Mouse (Mus musculus) heart, postnatal 0 days (tissue): ENCODE measurements around the gene Oxsr1. TPM values are rescaled to one million over a fixed set of nuclear protein-coding genes. Genes with fewer than 3 reads are reported as not detected.

Experiments
- ATAC-seq: fragments of 200-750 bp; cut with Nextera tagmentation; 2 replicates; pipeline ENCODE4 v1.8.0; 2017; ENCODE audit warnings: low read depth, moderate number of reproducible peaks, moderate library complexity; ENCODE audit not compliant: insufficient read depth
- DNase-seq: peaks from one replicate; pipeline ENCODE4 v3.0.0-alpha.2; 2016; ENCODE audit warnings: low spot score
- H3K27ac ChIP-seq: fragments of 300-500 bp; sonication (generic); 2 replicates; pipeline ENCODE4 v1.5.1; 2014; ENCODE audit warnings: low read depth, mild to moderate bottlenecking
- H3K27me3 ChIP-seq: fragments of 300-500 bp; sonication (generic); 2 replicates; pipeline ENCODE4 v1.6.1; 2014; ENCODE audit warnings: low read length, mixed read lengths; ENCODE audit not compliant: control insufficient read depth, insufficient read depth
- H3K36me3 ChIP-seq: fragments of 300-500 bp; sonication (generic); replicated peaks from 2 replicates; pipeline ENCODE4 v1.6.1; 2014; ENCODE audit warnings: low read length, mixed read lengths; ENCODE audit not compliant: control insufficient read depth, insufficient read depth
- H3K4me1 ChIP-seq: fragments of 300-500 bp; sonication (generic); 2 replicates; pipeline ENCODE4 v1.6.1; 2014; ENCODE audit warnings: antibody characterized with exemption; ENCODE audit not compliant: control insufficient read depth, insufficient read depth
- H3K4me2 ChIP-seq: fragments of 300-500 bp; sonication (generic); 2 replicates; pipeline ENCODE4 v1.6.1; 2014; ENCODE audit warnings: low read depth, mild to moderate bottlenecking, low read length, moderate library complexity
- H3K4me3 ChIP-seq: fragments of 300-500 bp; sonication (generic); 2 replicates; pipeline ENCODE4 v1.5.1; 2014; ENCODE audit warnings: low read depth, low read length
- H3K9ac ChIP-seq: fragments of 300-500 bp; sonication (generic); replicated peaks from 2 replicates; pipeline ENCODE4 v1.6.1; 2014; ENCODE audit warnings: low read depth, low read length, mixed read lengths
- H3K9me3 ChIP-seq: fragments of 300-500 bp; sonication (generic); replicated peaks from 2 replicates; pipeline ENCODE4 v1.6.1; 2016; ENCODE audit warnings: low read length; ENCODE audit not compliant: control insufficient read depth
- CTCF ChIP-seq: IDR thresholded peaks from 2 replicates; pipeline ENCODE4 v1.5.1; 2016; ENCODE audit warnings: antibody characterized with exemption, control low read depth, low read depth
- EP300 ChIP-seq: IDR thresholded peaks from 2 replicates; pipeline ENCODE4 v1.6.1; 2016; ENCODE audit warnings: antibody characterized with exemption, low read depth
- WGBS: fragments of 180-500 bp; shearing (Covaris S2); extraction: QIAGEN DNeasy Blood & Tissue Kit; methylation state at CpG from one replicate; pipeline ENCODE4 v1.1.7; 2014; 5-methylcytosine and 5-hydroxymethylcytosine counted together
- polyA plus RNA-seq: library from polyadenylated mRNA; unstranded; fragments of >200 nt; fragmentation: Nextera tagmentation; extraction: Ambion mirVana; gene quantifications from 2 replicates; pipeline ENCODE4 v1.2.1, GENCODE M21; 2015
- total RNA-seq: library from RNA; depleted of rRNA; stranded (reverse); fragments of >200 nt; gene quantifications from 2 replicates; pipeline ENCODE4 v1.2.3, GENCODE M21; 2014; ENCODE audit warnings: low replicate concordance

Oxsr1 gene
- total and polyA plus RNA-seq, 2 experiments from 2014 or later, result 6.7 to 28.1 TPM

- H3K4me2 ChIP-seq, result peak within 1 kb of the TSS; percentile 84
- TF ChIP-seq CTCF (no peak), EP300 (no peak)
- ATAC-seq, result peak; percentile 96
- WGBS, result under 1% methylated on average over 68 of the region's 68 CpGs
- peak within 1 kb of the TSS; percentile 62 for H3K9ac ChIP-seq
- peaks cover 14% of the 10 kb centered on the region for H3K4me1 ChIP-seq
- H3K27me3 ChIP-seq, result no peaks in the 10 kb centered on the region
- peak within 1 kb of the TSS; percentile 88 for H3K27ac ChIP-seq
- no peaks in the 10 kb centered on the region for H3K9me3 ChIP-seq
- DNase-seq, result peak; percentile 98
- H3K4me3 ChIP-seq, result peak within 1 kb of the TSS; percentile 89
- peaks cover 47% of the 10 kb centered on the region for H3K36me3 ChIP-seq
Measured at GRCm38 (mm10) chr9:119340909-119341816, 18.9 kb upstream of the Oxsr1 start, which contains the start of gene Myd88. Gene Myd88, minus strand, starts transcription at chr9:119341411.

- Histone ChIP-seq H3K9me3 (no peaks in the 10 kb centered on the region), H3K36me3 (peaks cover 37% of the 10 kb centered on the region), H3K4me1 (peaks cover 14% of the 10 kb centered on the region), H3K4me3 (peak overlapping the region; percentile 89), H3K27me3 (no peaks in the 10 kb centered on the region), H3K9ac (peak overlapping the region; percentile 86), H3K27ac (peak overlapping the region; percentile 88), H3K4me2 (peak overlapping the region; percentile 84)
- no peak for DNase-seq
- WGBS, result 3% methylated on average over 8 of the region's 8 CpGs
- no peak for TF ChIP-seq EP300
- no peak for TF ChIP-seq CTCF
- no peak for ATAC-seq
Measured at GRCm38 (mm10) chr9:119340212-119340580, 18.0 kb upstream of the Oxsr1 start.

- H3K9me3 ChIP-seq, result no peaks in the 10 kb centered on the region
- no peaks in the 10 kb centered on the region for H3K27me3 ChIP-seq
- peaks cover 14% of the 10 kb centered on the region for H3K4me1 ChIP-seq
- peak within 1 kb of the TSS; percentile 89 for H3K4me3 ChIP-seq
- WGBS, result under 1% methylated on average over 43 of the region's 43 CpGs
- peak within 1 kb of the TSS; percentile 86 for H3K9ac ChIP-seq
- peak within 1 kb of the TSS; percentile 88 for H3K27ac ChIP-seq
- peaks cover 33% of the 10 kb centered on the region for H3K36me3 ChIP-seq
- TF ChIP-seq EP300 (no peak), CTCF (peak; percentile 3; the same call in 1 of the 2 replicates)
- DNase-seq, result peak; percentile 70
- peak within 1 kb of the TSS; percentile 84 for H3K4me2 ChIP-seq
- ATAC-seq, result peak; percentile 4; the same call in 1 of the 2 replicates
Measured at GRCm38 (mm10) chr9:119339558-119340211, 17.5 kb upstream of the Oxsr1 start, which contains the start of gene Acaa1a. Gene Acaa1a, plus strand, starts transcription at chr9:119339676.

GRCm38 (mm10) chr9:119339106-119339505 lies 16.9 kb upstream of the Oxsr1 start:
- H3K27ac ChIP-seq, result peak overlapping the region; percentile 88; the same call in 1 of the 2 replicates
- peaks cover 16% of the 10 kb centered on the region for H3K4me1 ChIP-seq
- DNase-seq (no peak), ATAC-seq (no peak)
- H3K36me3 ChIP-seq, result peaks cover 27% of the 10 kb centered on the region
- WGBS, result 45% methylated on average over 7 of the region's 7 CpGs
- H3K9me3 ChIP-seq, result no peaks in the 10 kb centered on the region
- H3K27me3 ChIP-seq, result no peaks in the 10 kb centered on the region
- peak overlapping the region; percentile 84 for H3K4me2 ChIP-seq
- TF ChIP-seq EP300 (no peak), CTCF (no peak)
- H3K9ac ChIP-seq, result peak overlapping the region; percentile 86
- H3K4me3 ChIP-seq, result peak overlapping the region; percentile 89

GRCm38 (mm10) chr9:119338350-119338749 lies 16.1 kb upstream of the Oxsr1 start:
- Histone ChIP-seq H3K27me3 (no peaks in the 10 kb centered on the region), H3K4me3 (no peak overlapping the region), H3K9me3 (no peaks in the 10 kb centered on the region), H3K27ac (no peak overlapping the region), H3K36me3 (peaks cover 20% of the 10 kb centered on the region), H3K4me2 (no peak overlapping the region), H3K4me1 (peaks cover 21% of the 10 kb centered on the region), H3K9ac (no peak overlapping the region)
- no peak for DNase-seq
- 83% methylated on average over 3 of the region's 3 CpGs for WGBS
- TF ChIP-seq CTCF, result no peak
- no peak for ATAC-seq
